Mouse (Mus musculus) intestine, embryonic 16.5 days (tissue): ENCODE results near the gene Itpr1. TPM values are rescaled to one million over a fixed set of nuclear protein-coding genes. Genes with fewer than 3 reads are reported as not detected.

Experiments used
- ATAC-seq: fragments of 200-750 bp; cut with Nextera tagmentation; 2 replicates; pipeline ENCODE4 v1.8.0; 2017; ENCODE audit warnings: moderate TSS enrichment, moderate library complexity
- H3K27ac ChIP-seq: fragments of 300-500 bp; sonication (generic); 2 replicates; pipeline ENCODE4 v1.5.1; 2014; ENCODE audit warnings: mild to moderate bottlenecking, low read length
- H3K27me3 ChIP-seq: fragments of 300-500 bp; sonication (generic); replicated peaks from 2 replicates; pipeline ENCODE4 v1.6.1; 2014; ENCODE audit warnings: low read length, control low read depth, mixed read lengths; ENCODE audit not compliant: control insufficient read depth, insufficient read depth
- H3K36me3 ChIP-seq: fragments of 300-500 bp; sonication (generic); 2 replicates; pipeline ENCODE4 v1.6.1; 2014; ENCODE audit warnings: low read length, control low read depth; ENCODE audit not compliant: control insufficient read depth, insufficient read depth
- H3K4me1 ChIP-seq: fragments of 300-500 bp; sonication (generic); 2 replicates; pipeline ENCODE4 v1.6.1; 2014; ENCODE audit warnings: low read length, control low read depth, mixed read lengths; ENCODE audit not compliant: control insufficient read depth, insufficient read depth
- H3K4me2 ChIP-seq: fragments of 300-500 bp; sonication (generic); 2 replicates; pipeline ENCODE4 v1.6.1; 2014; ENCODE audit warnings: low read depth, low read length, control low read depth
- H3K4me3 ChIP-seq: fragments of 300-500 bp; sonication (generic); 2 replicates; pipeline ENCODE4 v1.5.1; 2014; ENCODE audit warnings: mild to moderate bottlenecking, low read length
- H3K9ac ChIP-seq: fragments of 300-500 bp; sonication (generic); 2 replicates; pipeline ENCODE4 v1.6.1; 2014; ENCODE audit warnings: low read depth, low read length
- H3K9me3 ChIP-seq: fragments of 300-500 bp; sonication (generic); 2 replicates; pipeline ENCODE4 v1.6.1; 2016; ENCODE audit warnings: low read length, control low read depth; ENCODE audit not compliant: control insufficient read depth
- whole genome bisulfite sequencing: fragments of 180-500 bp; shearing (Covaris S2); extraction: QIAGEN DNeasy Blood & Tissue Kit; methylation state at CpG from one replicate; pipeline ENCODE4 v1.1.7; 2014; 5-methylcytosine and 5-hydroxymethylcytosine counted together
- polyA plus RNA-seq: library from polyadenylated mRNA; unstranded; fragments of >200 nt; fragmentation: Nextera tagmentation; extraction: Ambion mirVana; gene quantifications from 2 replicates; pipeline ENCODE4 v1.2.1, GENCODE M21; 2015

The Itpr1 gene
- polyA plus RNA-seq, 1 experiment from 2014 or later: 5.9 TPM

GRCm38 (mm10) chr6:108254132-108255064, 41.5 kb downstream of the Itpr1 start:
- no peaks in the 10 kb centered on the region for H3K36me3 ChIP-seq
- ATAC-seq: peak; percentile 68
- H3K9ac ChIP-seq: no peak overlapping the region
- no peak overlapping the region; the same call in 1 of the 2 replicates for H3K27ac ChIP-seq
- no peak overlapping the region for H3K4me3 ChIP-seq
- no peaks in the 10 kb centered on the region for H3K27me3 ChIP-seq
- H3K4me1 ChIP-seq: peaks cover 16% of the 10 kb centered on the region
- no peaks in the 10 kb centered on the region for H3K9me3 ChIP-seq
- 45% methylated on average over 9 of the region's 9 CpGs for WGBS
- H3K4me2 ChIP-seq: no peak overlapping the region

DNA sequence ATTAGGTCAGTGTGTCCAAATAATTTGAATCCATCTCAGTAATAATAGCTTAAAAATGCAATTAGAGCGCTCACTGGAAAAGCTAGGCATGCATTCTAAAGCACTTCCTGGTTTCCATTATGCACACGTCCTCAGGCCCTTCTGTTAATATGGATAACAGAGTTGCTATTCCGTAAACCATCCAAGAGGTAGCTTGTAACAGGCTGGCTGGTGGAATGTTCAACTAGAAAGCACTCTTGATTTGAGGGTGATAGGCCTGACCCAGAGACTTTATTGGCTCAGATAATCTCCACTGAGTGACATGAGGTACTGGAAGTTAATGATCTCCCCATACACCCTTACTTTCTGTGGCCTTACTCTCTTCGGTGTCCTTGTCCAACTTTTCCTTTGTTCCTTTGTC, 43.0 kb downstream of the Itpr1 start:
- Histone ChIP-seq H3K4me2 (no peak overlapping the region), H3K9me3 (no peaks in the 10 kb centered on the region), H3K27me3 (no peaks in the 10 kb centered on the region), H3K36me3 (no peaks in the 10 kb centered on the region), H3K9ac (no peak overlapping the region), H3K27ac (no peak overlapping the region), H3K4me1 (peaks cover 20% of the 10 kb centered on the region), H3K4me3 (no peak overlapping the region)
- peak; percentile 30; the same call in 1 of the 2 replicates for ATAC-seq
- WGBS: 61% methylated on average over 4 of the region's 4 CpGs

DNA sequence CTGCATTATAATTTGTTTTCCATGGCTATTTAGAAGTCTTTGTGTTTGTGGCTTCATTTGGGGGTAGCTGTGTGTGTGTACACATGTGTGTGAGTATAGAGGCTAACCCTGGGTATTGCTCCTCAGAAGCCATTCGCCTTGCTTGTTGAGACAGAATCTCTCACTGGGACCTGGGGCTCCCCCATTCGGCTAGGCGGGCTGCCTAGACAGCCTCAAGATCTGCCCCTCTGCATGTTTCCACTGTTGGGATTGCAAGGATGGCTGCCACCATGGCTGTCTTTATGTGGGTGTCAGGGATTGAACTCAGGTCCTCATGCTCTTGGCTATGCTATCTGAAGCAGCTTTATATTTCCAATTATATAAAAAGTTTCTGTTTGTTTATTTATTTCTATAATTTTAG, 44.3 kb downstream of the Itpr1 start:
- no peaks in the 10 kb centered on the region for H3K9me3 ChIP-seq
- H3K4me3 ChIP-seq: no peak overlapping the region
- peaks cover 18% of the 10 kb centered on the region for H3K4me1 ChIP-seq
- H3K9ac ChIP-seq: no peak overlapping the region
- no peaks in the 10 kb centered on the region for H3K27me3 ChIP-seq
- H3K27ac ChIP-seq: no peak overlapping the region
- no peaks in the 10 kb centered on the region for H3K36me3 ChIP-seq
- ATAC-seq: no peak
- H3K4me2 ChIP-seq: no peak overlapping the region
- WGBS: 84% methylated on average over 3 of the region's 3 CpGs

DNA sequence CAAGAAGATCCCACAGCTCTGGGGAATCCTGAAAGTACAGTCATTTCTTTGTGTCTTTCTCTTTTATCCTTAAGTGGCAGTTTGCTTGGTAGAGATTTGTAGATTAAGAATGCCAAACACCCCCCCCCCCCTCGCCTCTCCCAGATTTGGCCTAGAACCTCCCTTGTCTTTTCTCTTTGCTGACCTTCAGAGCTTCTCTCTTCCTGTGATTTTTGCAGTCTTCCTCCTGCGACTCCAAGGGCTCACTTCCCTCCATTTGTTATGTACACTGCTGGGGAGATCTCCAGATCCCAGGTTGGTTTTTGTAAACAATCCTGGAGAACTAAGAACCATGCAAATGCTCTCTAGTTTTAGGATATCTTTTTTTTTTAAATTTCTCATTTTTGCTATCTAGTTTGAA, 45.7 kb downstream of the Itpr1 start:
- peaks cover 18% of the 10 kb centered on the region for H3K4me1 ChIP-seq
- H3K4me2 ChIP-seq: no peak overlapping the region
- no peak overlapping the region for H3K27ac ChIP-seq
- H3K27me3 ChIP-seq: no peaks in the 10 kb centered on the region
- no peaks in the 10 kb centered on the region for H3K36me3 ChIP-seq
- no peak for ATAC-seq
- H3K9me3 ChIP-seq: no peaks in the 10 kb centered on the region
- WGBS: 39% methylated on average over 2 of the region's 2 CpGs
- no peak overlapping the region for H3K4me3 ChIP-seq
- H3K9ac ChIP-seq: no peak overlapping the region

DNA sequence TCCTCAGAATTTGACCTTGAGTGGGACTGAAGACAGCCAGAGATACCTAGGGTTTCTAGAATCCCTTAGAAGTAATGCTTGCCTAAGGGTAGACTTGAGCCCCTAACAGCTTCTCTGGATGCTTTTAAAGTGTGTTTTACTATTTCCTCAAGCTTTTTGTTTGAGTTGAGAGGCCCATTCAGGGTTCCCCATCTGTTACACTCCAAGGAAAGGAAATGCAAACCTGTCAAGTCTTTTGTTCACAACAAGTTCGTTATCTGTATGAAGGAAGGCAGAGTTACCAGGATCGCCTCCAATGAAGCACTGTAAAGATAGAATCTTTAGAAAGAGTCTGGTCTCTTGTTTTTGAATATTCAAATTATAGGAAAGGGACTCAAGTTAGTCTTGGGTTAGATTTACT, 46.8 kb downstream of the Itpr1 start:
- H3K4me3 ChIP-seq: no peak overlapping the region
- no peak overlapping the region for H3K9ac ChIP-seq
- no peak for ATAC-seq
- no peak overlapping the region for H3K27ac ChIP-seq
- no peaks in the 10 kb centered on the region for H3K9me3 ChIP-seq
- no peak overlapping the region for H3K4me2 ChIP-seq
- H3K4me1 ChIP-seq: peaks cover 18% of the 10 kb centered on the region
- no peaks in the 10 kb centered on the region for H3K36me3 ChIP-seq
- H3K27me3 ChIP-seq: no peaks in the 10 kb centered on the region
- WGBS: 30% methylated on average over 2 of the region's 2 CpGs

GRCm38 (mm10) chr6:108261506-108261905, 48.6 kb downstream of the Itpr1 start:
- Histone ChIP-seq H3K27ac (no peak overlapping the region), H3K9ac (no peak overlapping the region), H3K36me3 (no peaks in the 10 kb centered on the region), H3K27me3 (no peaks in the 10 kb centered on the region), H3K4me2 (no peak overlapping the region), H3K4me1 (0 out of 2 replicates have a peak, but pooled peaks cover 6% of the 10 kb centered on the region), H3K9me3 (no peaks in the 10 kb centered on the region), H3K4me3 (no peak overlapping the region)
- 82% methylated on average over 3 of the region's 3 CpGs for WGBS
- ATAC-seq: no peak

DNA sequence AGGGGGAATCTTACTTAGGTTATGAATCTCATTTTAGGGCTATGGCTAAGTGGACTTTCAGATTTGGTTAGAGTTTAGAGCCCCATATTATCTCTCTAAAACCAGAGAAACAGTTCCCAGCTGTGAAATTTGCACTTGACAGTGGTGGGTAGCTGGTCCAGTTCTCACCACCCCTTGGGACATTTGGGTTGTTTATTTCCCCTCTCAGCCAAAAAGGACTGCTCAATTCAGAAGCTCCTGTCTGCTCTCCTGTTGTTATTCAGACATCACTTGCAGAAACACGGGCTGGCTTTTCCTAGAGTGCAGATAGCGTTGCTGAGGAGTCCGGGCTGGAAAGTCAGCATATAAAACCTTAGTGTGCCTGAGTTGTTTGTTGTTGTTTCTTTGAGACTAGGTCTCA, 51.3 kb downstream of the Itpr1 start:
- 0 out of 2 replicates have a peak, but pooled peaks cover 6% of the 10 kb centered on the region for H3K4me1 ChIP-seq
- no peak for ATAC-seq
- H3K4me3 ChIP-seq: no peak overlapping the region
- 80% methylated on average over 3 of the region's 3 CpGs for WGBS
- H3K36me3 ChIP-seq: no peaks in the 10 kb centered on the region
- H3K27me3 ChIP-seq: no peaks in the 10 kb centered on the region
- no peaks in the 10 kb centered on the region for H3K9me3 ChIP-seq
- no peak overlapping the region for H3K9ac ChIP-seq
- no peak overlapping the region for H3K27ac ChIP-seq
- no peak overlapping the region for H3K4me2 ChIP-seq

DNA sequence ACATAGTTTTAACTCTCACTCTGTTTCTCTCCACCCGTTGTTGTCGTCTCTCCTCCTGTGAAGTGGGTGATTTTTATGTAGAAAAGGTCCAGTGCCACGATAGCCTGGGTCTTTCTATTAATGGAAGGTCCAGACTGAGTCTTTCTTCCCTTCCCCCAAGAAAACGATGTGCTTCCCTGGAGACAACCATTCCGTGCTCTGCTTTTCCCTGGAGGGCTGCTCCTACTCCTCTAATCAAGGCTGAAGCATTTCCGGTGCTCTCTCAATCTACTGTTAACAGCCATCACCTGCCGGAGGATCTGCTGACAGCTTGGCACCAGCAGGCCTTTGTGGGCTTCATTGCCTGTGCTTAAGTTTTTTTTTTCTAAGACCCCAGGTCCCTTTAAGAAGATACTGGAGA, 60.6 kb downstream of the Itpr1 start:
- Histone ChIP-seq H3K9me3 (no peaks in the 10 kb centered on the region), H3K27ac (no peak overlapping the region), H3K4me2 (no peak overlapping the region)

GRCm38 (mm10) chr6:108274364-108275084, 61.6 kb downstream of the Itpr1 start:
- Histone ChIP-seq H3K9ac (no peak overlapping the region), H3K4me1 (peaks cover 5% of the 10 kb centered on the region), H3K4me2 (no peak overlapping the region), H3K9me3 (no peaks in the 10 kb centered on the region), H3K36me3 (no peaks in the 10 kb centered on the region), H3K4me3 (no peak overlapping the region), H3K27ac (peak overlapping the region; percentile 57), H3K27me3 (no peaks in the 10 kb centered on the region)
- WGBS: 56% methylated on average over 10 of the region's 10 CpGs
- ATAC-seq: peak; percentile 87

More for the DNA sequence above, 60.6 kb downstream of the Itpr1 start:
- Histone ChIP-seq H3K9ac (no peak overlapping the region), H3K4me1 (peaks cover 4% of the 10 kb centered on the region), H3K36me3 (no peaks in the 10 kb centered on the region), H3K4me3 (no peak overlapping the region), H3K27me3 (no peaks in the 10 kb centered on the region)
- no peak for ATAC-seq
- 70% methylated on average over 7 of the region's 7 CpGs for WGBS
